Mouse (Mus musculus): ENCODE results near the gene Csad. TPM values are rescaled to one million over a fixed set of nuclear protein-coding genes. Genes with fewer than 3 reads are reported as not detected.

Gene Csad
- polyA plus RNA-seq, 1 experiment = 13.8 TPM

DNA sequence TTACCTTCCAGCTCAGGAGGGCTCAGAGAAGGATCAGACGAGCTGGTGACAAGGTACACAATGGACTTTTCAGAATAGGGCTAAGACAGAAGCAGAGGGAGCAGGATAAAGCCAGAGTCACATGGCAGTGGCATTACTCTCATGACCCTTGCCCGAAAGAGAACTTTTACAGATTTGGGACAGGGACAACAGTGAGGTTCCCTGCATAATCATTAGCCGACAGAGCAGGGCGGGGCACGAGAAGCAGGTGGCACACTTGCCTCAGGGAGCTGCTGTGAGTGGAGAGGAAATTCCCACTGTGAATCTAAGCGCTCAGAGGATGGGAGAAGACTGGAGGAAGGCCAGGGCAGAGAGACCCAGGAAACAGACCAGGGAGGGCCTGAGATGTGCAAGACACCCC lies 15.6 kb downstream of the Csad start:
- peaks cover 75% of the 10 kb centered on the region for H3K27me3 ChIP-seq (replicated peaks)
- H3K36me3 ChIP-seq (replicated peaks; ENCODE audit: low read length) = peaks cover 5% of the 10 kb centered on the region
- TF ChIP-seq FLI1 (IDR thresholded peaks at IDR 0.05; ENCODE audit: low read length) (no peak), GATA1 (IDR thresholded peaks at IDR 0.05; ENCODE audit: borderline replicate concordance, low read length) (no peak)
- H3K4me3 ChIP-seq (replicated peaks) = no peak overlapping the region
- H3K9me3 ChIP-seq = no peaks in the 10 kb centered on the region
- peaks cover 8% of the 10 kb centered on the region for H3K4me1 ChIP-seq

- peaks cover 77% of the 10 kb centered on the region for H3K27me3 ChIP-seq (replicated peaks)
- peaks cover 5% of the 10 kb centered on the region for H3K36me3 ChIP-seq (replicated peaks; ENCODE audit: low read length)
- no peak overlapping the region for H3K4me3 ChIP-seq (replicated peaks)
- H3K9me3 ChIP-seq = no peaks in the 10 kb centered on the region
- H3K4me1 ChIP-seq = peaks cover 4% of the 10 kb centered on the region; the same call in 1 of the 2 replicates
- TF ChIP-seq GATA1 (IDR thresholded peaks at IDR 0.05; ENCODE audit: borderline replicate concordance, low read length) (no peak), FLI1 (IDR thresholded peaks at IDR 0.05; ENCODE audit: low read length) (no peak)
Measured at GRCm38 (mm10) chr15:102188096-102188495, 16.4 kb downstream of the Csad start.

GRCm38 (mm10) chr15:102186239-102186638 lies 18.3 kb downstream of the Csad start:
- no peak for TF ChIP-seq GATA1 (IDR thresholded peaks at IDR 0.05; ENCODE audit: borderline replicate concordance, low read length)
- no peak for TF ChIP-seq FLI1 (IDR thresholded peaks at IDR 0.05; ENCODE audit: low read length)
- Histone ChIP-seq H3K4me1 (no peaks in the 10 kb centered on the region), H3K27me3 (replicated peaks) (peaks cover 61% of the 10 kb centered on the region), H3K9me3 (no peaks in the 10 kb centered on the region), H3K4me3 (replicated peaks) (no peak overlapping the region), H3K36me3 (replicated peaks; ENCODE audit: low read length) (peaks cover 5% of the 10 kb centered on the region)

GRCm38 (mm10) chr15:102183076-102183475 lies 21.4 kb downstream of the Csad start:
- Histone ChIP-seq H3K36me3 (replicated peaks; ENCODE audit: low read length) (peaks cover 9% of the 10 kb centered on the region), H3K4me3 (replicated peaks) (no peak overlapping the region), H3K27me3 (replicated peaks) (peaks cover 55% of the 10 kb centered on the region), H3K9me3 (no peaks in the 10 kb centered on the region), H3K4me1 (peaks cover 10% of the 10 kb centered on the region)
- TF ChIP-seq GATA1 (IDR thresholded peaks at IDR 0.05; ENCODE audit: borderline replicate concordance, low read length) (no peak), FLI1 (IDR thresholded peaks at IDR 0.05; ENCODE audit: low read length) (no peak)

DNA sequence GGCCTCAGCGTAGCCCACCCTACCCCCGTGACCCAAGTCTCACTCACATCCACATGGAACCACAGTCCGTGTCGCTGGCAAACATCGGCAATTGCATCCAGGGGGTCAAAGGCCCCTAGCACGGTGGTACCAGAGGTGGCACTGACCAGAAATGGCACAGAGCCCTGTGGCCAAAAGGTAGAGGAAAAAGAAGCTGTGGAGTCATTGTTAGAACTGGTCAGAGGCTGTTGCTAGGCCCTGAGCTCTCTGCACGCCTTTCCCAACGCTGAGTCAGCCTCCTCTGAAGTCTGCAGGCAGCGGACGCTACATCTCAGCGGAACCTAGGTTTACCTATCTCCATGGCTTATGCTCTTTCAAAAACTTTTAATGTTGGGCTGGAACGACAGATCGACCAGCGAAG lies 24.6 kb downstream of the Csad start:
- Histone ChIP-seq H3K4me1 (peaks cover 13% of the 10 kb centered on the region), H3K27me3 (replicated peaks) (peaks cover 40% of the 10 kb centered on the region), H3K36me3 (replicated peaks; ENCODE audit: low read length) (peaks cover 4% of the 10 kb centered on the region), H3K9me3 (no peaks in the 10 kb centered on the region), H3K4me3 (replicated peaks) (no peak overlapping the region)
- TF ChIP-seq GATA1 (IDR thresholded peaks at IDR 0.05; ENCODE audit: borderline replicate concordance, low read length) = no peak

DNA sequence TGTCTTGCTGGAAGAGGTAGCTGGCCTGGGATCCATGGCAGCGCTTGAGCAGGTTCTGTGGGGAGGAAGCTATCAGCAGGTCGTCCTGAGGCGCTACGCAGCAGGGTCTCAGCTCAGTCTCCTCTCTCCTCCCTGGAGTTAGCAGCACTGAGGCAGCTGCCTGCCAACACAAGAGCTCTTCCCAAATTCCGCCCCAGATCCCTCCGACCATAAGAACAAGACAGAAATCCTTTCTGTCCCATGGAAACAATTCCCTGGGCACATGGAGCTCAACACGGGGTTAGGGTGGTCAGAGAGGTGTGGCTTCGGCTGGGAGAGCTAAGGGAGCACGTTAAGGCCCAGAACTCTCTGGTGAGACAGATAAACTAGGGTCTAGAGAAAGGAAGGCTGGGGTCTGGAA lies 25.4 kb downstream of the Csad start:
- TF ChIP-seq GATA1 (IDR thresholded peaks at IDR 0.05; ENCODE audit: borderline replicate concordance, low read length) = no peak
- TF ChIP-seq FLI1 (IDR thresholded peaks at IDR 0.05; ENCODE audit: low read length) = no peak
- Histone ChIP-seq H3K4me3 (replicated peaks) (no peak overlapping the region), H3K27me3 (replicated peaks) (peaks cover 37% of the 10 kb centered on the region), H3K9me3 (no peaks in the 10 kb centered on the region), H3K4me1 (peaks cover 13% of the 10 kb centered on the region), H3K36me3 (replicated peaks; ENCODE audit: low read length) (peaks cover 4% of the 10 kb centered on the region)

DNA sequence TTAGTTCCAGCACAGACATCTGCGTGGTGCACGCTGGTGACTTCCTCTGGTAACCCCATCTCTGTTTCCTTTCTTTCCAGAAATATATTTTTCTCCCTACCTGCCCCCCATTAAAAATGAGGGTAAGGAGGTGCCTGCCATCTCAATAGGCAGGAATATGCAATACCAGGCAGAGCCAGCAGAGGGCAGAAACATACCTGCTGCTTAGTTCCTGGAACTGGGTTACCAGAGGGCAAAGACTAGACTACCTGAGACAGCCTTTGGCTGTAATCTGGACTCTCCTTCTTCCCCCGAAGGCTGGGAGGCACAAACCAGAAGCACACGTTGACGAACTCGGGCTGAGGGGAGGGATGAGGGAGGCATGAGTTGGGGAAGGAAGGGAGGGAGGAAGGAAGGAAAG lies 26.2 kb downstream of the Csad start:
- Histone ChIP-seq H3K36me3 (replicated peaks; ENCODE audit: low read length) (peaks cover 4% of the 10 kb centered on the region), H3K4me1 (peaks cover 13% of the 10 kb centered on the region), H3K4me3 (replicated peaks) (no peak overlapping the region), H3K9me3 (no peaks in the 10 kb centered on the region), H3K27me3 (replicated peaks) (peaks cover 31% of the 10 kb centered on the region)
- no peak for TF ChIP-seq FLI1 (IDR thresholded peaks at IDR 0.05; ENCODE audit: low read length)
- no peak for TF ChIP-seq GATA1 (IDR thresholded peaks at IDR 0.05; ENCODE audit: borderline replicate concordance, low read length)

DNA sequence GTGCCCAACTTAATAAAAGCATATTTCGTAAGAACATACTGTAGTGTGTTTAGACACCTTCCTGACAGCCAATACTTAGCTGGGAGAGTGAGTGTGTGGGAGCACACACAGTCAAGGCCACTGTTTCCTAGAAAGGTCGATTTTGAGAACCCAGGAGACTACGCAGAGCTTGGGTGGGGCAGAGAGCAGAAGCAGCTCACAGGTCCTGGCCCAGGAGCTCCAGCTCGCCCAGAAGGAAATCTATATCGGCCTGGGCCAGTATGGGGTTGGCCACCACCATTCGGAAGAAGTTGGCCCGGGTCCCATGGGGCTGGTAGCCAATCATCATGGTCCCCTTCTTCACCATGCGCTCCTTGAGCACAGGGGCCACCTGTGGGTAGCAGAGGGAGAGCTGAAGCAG lies 27.1 kb downstream of the Csad start:
- no peak overlapping the region for H3K4me3 ChIP-seq (replicated peaks)

GRCm38 (mm10) chr15:102176571-102177316 lies 27.8 kb downstream of the Csad start:
- TF ChIP-seq GATA1 (IDR thresholded peaks at IDR 0.05; ENCODE audit: borderline replicate concordance, low read length) (no peak), FLI1 (IDR thresholded peaks at IDR 0.05; ENCODE audit: low read length) (no peak)
- peaks cover 4% of the 10 kb centered on the region for H3K36me3 ChIP-seq (replicated peaks; ENCODE audit: low read length)

More for the DNA sequence above, 27.1 kb downstream of the Csad start:
- Histone ChIP-seq H3K27me3 (replicated peaks) (peaks cover 29% of the 10 kb centered on the region), H3K4me1 (peaks cover 13% of the 10 kb centered on the region), H3K36me3 (replicated peaks; ENCODE audit: low read length) (peaks cover 4% of the 10 kb centered on the region), H3K9me3 (no peaks in the 10 kb centered on the region)
- no peak for TF ChIP-seq GATA1 (IDR thresholded peaks at IDR 0.05; ENCODE audit: borderline replicate concordance, low read length)
- no peak for TF ChIP-seq FLI1 (IDR thresholded peaks at IDR 0.05; ENCODE audit: low read length)

DNA sequence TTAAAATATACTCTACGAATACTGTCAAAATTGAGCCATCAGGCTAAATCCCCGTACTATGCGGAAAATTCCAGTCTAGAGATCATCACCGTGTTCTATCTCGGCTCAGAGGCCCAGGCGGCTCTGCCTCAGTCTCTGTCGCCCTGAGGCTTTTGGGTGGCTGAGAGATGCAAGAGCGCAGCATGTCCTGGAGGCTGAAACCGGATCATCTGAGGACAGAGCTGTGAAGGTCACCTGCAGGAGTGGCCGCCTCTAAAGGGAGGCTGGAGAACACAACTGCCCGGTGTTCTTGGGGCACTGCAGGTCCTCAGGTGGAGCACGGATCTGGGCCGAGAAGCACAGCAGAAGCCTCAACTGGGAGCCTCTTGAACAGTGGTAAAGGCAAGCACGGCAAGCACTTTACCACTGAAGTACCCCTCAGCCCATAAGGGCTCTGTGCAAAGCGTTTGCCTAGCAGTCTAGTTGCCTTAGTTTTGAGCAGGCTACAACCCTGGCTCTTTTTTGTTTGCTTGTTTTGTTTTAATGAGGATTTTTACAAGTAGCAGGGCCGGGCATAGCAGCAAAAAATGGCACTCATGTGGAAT lies 28.7 kb downstream of the Csad start:
- H3K9me3 ChIP-seq = no peaks in the 10 kb centered on the region
- no peak overlapping the region for H3K4me3 ChIP-seq (replicated peaks)
- H3K27me3 ChIP-seq (replicated peaks) = peaks cover 27% of the 10 kb centered on the region
- H3K36me3 ChIP-seq (replicated peaks; ENCODE audit: low read length) = peaks cover 4% of the 10 kb centered on the region
- TF ChIP-seq FLI1 (IDR thresholded peaks at IDR 0.05; ENCODE audit: low read length) (no peak), GATA1 (IDR thresholded peaks at IDR 0.05; ENCODE audit: borderline replicate concordance, low read length) (no peak)
- H3K4me1 ChIP-seq = peaks cover 13% of the 10 kb centered on the region

More at GRCm38 (mm10) chr15:102176571-102177316, 27.8 kb downstream of the Csad start:
- Histone ChIP-seq H3K9me3 (no peaks in the 10 kb centered on the region), H3K4me3 (replicated peaks) (no peak overlapping the region), H3K4me1 (peaks cover 13% of the 10 kb centered on the region), H3K27me3 (replicated peaks) (peaks cover 29% of the 10 kb centered on the region)
